Mouse (Mus musculus): ENCODE results near the gene Wwp2.

The Wwp2 gene

DNA sequence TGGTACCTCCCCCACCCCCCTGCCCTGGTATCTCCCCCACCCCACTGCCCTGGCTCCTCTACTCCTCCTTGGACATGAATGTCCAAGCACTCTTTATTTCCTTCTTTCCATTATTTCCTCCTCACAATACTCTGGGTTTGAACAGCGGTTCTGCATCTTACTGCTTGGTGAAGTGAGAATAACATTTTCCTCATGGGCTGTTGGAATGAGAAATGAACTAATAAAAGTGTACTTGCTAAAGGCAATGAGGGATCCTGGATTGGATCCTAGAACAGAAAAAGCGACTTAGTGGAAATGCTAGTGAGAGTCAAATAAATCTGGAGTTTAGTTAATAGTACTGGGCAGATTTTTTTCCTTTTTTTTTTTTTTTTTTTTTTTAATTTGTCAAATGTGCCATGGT, 77.1 kb downstream of the Wwp2 start:
- no peak for DNase-seq

DNA sequence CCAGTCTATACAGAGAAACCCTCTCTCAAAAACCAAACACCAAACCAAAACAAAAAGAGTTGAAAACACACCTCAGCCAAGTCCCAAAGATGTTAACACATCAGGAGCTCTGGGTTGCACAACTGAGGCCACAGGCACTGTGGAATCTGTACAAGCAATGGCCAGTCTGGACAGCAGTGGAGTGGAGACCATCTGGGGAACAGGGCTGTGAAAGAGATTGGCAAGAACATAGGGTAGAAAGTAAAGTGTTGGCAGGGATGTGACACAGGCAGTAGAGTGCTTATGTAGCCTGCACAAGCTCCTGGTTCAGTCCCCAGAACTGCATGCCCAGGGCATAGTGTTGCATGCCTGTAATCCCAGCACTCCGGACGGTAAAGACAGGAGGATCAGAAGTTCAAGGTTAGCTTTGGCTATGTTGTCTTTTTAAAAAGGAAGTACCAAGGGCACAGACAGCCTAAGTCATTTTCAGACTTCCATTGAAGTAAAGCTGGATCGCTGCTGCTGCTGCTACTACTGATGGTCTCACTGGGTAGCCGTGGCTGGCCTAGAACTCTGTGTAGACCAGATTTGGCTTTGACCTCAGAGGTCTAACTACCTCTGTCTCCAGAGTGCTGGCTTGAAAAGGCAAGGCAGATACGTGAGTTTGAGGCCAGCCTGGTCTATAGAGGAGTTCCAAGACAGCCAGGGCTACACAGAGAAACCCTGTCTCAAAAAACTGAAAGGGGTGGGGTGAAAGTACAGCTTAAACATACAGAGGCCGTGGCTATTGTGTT, 79.0 kb downstream of the Wwp2 start:
- no peak for DNase-seq

DNA sequence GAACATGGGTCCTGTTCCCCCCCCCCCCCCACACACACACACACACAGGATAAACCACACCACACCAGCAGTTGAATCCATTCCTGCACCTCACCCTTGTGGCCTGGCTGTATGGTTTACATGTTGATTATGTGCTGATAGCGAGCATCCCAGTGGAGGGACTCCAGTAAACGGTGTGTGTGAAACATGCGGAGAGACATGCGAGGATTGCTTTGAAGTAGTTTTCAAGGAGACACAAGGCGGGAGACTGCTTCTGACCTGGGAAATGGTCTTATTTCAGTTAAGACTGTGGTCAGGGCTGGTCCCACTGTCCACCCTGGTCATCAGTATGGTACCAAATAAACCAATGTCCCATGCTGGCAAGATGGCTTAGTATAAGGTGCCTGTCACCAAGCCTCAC, 82.6 kb downstream of the Wwp2 start:
- DNase-seq: no peak

DNA sequence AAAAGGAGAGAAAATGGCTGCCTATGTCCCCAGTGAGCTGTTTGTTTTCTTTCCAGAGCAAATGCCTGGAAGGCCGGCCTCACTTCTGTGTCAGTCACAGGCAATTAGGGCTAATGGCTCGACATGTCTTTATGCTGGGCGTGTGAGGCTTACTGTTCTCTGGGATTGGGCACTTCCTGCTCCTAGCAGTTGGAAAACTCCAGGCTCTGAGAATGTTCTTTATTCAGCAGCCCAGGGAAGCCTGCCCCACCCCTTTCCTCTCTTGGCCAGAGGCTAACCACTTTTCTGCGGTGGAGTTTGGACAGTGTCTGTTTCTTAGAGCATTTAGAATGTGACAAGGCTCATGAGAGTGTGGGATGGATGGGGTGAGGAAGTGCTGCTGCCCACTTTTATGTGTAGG, 83.7 kb downstream of the Wwp2 start:
- no peak for DNase-seq

DNA sequence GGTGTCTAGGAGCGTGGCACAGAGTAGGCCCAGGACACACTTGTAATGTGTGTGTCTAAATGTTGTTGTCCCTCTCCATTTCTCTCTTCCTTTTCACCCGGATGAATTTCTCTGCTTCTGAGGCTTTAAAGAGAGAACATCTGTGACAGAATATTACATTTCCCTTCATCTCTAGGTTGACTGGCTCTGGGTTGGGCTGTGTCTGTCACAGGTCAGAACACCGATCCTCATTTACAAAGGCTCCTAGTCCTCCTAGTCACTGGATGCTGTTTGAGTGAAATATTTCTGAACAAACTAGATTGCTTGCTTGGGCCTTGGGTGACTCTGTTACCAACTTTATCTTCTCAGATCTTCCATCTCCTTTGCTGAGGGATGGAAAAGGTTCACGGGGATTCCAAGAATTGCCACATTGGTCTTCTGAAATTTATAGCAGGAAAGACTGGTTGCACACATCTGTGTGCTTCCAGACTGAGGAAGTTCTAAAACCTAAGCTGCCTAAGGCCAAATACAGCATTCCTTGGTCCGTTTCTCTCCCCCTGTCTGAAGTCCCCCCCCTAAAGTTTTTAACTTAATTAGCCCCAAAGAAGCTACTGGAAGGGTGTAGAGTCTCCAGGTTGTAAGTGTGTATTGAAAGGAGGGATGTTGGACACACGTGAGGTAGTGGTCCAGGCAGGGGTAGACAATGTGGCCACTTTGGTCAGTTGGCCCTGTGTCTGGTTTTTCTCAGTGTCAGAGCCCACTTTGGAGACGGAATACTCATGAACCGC, 85.8 kb downstream of the Wwp2 start:
- no peak for DNase-seq

DNA sequence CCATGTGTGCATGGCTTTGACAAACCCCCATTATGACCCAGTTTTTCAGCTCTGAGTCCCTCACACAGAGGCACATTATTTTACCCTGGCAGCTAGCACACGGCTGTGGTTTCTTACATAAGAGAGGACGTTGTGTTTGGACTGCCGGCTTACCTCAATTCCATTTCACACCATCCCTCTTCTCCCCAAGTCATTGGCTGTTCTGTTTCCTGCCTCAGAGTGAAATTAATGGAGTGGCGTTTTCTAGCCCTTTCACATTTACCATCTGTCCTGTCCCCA, 86.3 kb downstream of the Wwp2 start:
- no peak for DNase-seq

DNA sequence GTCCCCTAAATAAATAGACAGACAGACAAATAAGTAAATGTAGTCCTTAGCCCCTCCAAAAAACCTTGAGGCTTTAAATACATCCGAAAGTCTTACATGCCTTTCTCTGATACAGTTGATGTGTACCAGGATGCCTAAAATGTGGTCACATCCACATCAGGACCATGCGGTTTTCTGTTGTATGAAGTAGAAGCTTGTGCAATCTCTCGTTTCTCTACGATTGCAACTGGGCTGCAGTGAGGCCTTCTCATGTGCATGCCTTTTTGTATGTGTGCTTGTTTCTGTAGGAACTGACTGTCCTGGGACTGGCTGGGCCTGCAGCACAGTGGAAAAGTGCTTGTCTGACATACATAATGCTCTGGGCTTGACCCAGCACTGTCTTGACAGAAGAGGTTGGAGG, 88.4 kb downstream of the Wwp2 start:
- DNase-seq: no peak

DNA sequence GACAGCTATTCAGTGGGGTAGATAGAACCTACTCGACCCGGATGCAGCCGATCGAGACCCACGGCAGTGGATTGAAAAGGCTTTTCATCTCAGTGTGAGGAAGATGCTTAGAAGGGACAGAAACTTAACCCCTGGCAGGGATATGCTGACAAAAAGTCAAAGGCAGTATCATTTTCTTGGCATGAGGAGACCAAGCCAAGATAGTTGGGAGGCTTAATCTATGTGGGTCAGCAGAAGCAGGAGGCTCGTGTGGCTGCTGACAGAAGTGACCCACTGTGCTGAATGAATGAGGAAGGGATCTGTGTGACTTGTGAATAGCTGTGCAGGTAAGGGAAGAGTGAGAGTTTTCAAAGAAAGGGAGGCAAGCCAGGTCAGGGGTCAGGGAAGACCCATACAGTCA, 92.6 kb downstream of the Wwp2 start:
- DNase-seq: no peak

DNA sequence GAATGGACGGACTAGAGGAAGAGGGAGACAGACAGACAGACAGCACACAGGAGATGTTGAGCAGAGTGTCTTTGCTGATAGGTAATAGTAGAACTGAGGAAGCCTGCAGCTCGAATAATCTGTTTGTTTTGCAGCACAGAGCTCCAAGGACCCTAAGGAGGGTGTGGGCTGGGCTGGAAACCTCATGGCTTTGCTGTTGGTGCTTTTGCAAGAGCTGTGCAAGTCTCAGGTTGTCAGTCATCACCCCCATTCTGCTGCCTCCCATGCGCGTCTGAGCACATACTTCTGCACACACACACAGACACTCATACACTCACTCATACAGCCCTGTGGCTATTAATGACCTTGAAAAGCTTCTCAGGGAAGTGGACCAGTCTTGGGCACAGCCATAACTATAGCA, 101.3 kb downstream of the Wwp2 start:
- DNase-seq: no peak

DNA sequence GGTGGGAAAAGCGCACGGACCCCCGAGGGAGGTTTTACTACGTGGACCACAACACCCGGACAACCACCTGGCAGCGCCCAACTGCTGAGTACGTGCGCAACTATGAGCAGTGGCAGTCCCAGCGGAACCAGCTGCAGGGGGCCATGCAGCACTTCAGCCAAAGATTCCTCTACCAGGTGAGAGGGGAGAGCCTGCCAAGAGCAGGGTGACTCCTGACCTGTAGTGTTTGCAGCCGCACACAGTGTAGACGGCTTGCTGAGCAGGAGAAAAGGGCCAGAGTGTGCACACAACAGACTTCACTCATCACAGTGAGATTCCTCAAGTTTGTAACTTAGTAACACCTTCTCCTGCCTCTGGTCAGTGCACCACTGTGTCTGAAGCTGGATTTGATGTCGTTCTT, 104.5 kb downstream of the Wwp2 start:
- no peak for DNase-seq

DNA sequence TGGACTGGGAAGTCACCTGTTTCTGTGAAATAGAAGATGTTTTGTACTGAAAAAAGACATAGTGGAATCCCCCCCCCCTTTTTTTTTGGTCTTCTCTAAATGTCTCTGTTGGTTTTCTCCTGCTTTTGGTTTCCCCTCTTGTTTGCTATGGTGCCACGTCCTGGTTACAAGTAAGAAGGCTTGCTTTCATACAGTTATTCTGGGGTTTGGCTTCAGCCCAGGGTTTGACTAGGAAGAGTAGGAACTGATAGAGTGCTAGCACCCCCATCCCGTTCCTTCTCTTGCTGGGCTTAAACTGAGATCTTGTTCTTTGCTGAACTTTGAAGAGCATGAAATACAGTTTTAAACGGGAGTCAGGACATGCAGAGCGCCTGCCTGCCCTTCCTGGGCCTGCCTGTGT, 105.2 kb downstream of the Wwp2 start:
- no peak for DNase-seq

DNA sequence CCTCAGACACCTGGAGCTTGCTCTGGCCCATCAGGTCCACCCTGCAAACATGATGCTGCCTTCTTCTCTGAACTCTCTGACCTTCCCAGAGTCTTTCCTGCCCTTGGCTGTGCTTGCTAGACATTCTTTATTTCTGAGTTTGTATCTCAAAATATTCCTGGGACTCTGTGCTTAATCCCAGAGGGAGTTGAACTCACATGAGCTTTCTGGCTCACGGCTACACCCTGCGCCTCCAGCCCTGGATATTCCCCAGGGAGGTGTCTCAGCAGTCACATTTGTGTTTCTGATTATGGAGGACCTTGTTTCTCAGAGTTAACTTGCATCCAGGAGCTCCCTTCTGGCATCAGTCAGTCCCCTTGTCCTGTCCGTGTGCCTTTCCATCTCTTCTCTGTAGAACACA, 106.0 kb downstream of the Wwp2 start:
- DNase-seq: no peak

DNA sequence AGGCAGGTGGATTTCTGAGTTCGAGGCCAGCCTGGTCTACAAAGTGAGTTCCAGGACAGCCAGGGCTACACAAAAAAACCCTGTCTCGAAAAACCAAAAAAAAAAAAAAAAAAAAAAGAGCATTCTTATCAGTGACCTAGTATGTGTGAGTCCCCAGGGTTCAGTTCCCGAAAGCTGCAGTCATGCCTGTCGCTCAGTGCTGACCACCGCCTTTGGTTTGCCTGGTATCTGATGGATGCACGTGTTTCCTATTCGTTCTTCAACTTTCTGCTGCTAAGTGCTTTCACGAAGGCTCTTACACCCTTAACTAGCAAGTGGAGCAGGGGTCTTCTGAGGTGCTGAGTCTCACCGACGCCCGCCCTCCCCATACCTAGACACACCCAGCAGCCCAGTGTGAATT, 107.5 kb downstream of the Wwp2 start:
- DNase-seq: no peak

DNA sequence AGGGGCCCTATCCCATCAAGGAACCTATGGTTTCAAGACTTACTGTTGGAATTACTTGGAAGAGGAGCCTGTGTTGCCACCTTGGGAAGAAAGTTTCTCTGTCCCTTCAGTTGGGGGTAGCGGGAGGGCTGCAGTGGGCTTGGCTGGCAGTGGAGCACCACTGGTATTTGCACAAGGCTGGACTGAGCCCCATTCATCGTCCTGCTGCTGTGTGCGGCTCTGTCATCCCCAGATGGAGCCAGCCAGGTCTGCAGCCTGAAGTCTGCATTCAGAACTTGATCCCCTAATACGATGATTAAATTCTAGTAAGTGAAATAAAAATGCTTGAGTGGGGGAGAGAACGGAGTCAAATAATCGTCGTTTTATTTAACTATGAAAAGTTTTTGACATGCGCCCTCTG, 108.0 kb downstream of the Wwp2 start:
- DNase-seq: no peak

DNA sequence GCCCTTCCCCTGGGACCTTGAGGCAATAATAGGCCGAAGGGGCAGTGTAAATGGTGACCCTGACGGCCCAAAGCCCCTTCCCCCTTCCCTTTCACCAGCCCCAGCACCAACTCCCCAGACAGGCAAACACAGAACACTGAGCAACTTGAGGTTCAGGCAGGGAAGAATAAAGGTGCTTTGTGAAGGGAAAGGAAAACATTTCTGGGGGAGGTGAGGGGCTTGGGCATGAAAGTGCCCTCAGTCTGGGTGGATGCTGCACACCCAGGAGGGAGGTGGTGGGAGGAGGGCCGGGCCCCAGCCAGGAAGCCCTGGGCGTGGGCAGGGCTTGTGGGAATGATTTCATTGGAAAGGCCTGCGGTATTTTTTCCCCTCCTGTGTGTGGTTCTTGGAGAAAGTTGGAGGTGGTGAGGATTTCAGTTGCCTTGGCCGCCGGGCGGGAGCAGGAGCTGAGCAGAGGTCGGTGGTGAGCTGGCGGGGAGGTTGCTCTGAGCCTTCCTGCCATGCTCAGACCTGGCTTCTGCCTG, 108.5 kb downstream of the Wwp2 start:
- DNase-seq: no peak

DNA sequence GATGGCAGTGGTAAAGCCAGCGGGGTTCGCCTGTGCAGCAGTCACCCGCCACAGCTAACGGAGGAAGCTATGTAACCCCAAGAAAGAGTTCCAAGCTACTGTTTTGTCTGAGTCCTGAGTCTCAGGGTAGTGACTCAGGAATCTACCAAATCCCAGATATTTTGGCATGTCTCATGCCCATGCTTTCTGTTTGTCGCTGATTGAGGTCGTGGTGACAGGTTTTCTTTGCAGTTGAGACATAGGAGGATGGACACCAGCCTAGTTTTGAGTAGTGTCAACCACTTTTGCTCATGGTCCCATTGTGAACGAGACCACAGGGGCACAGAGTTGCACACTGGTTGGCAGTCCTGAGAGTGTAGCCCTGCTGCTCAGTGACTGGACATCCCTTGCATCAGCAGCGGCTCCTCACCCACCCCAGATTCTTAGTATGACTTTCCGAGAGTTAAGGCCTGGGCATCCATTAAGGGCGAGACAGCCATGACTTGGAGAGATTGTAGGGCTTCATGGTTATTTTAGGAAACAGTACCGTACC, 109.5 kb downstream of the Wwp2 start:
- DNase-seq: no peak

DNA sequence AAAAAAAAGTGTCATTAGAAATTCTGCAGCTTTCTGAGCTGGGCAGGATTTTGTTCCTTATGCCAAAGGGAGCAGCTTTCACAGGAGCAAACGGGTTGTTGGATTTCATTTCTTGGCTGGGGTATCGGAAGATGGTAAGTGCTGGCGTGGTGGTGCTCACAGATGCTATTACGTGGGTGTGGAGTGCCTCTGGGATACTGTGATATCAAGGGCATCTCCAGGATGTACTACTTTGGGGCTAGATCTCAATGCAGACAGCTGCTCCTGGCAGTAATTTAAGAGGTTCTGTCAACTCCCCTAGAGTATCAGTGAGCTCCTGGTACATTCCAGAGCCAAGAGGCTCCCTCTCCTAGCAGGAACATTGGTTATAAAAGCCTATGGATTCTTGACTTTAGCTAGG, 110.0 kb downstream of the Wwp2 start:
- no peak for DNase-seq

DNA sequence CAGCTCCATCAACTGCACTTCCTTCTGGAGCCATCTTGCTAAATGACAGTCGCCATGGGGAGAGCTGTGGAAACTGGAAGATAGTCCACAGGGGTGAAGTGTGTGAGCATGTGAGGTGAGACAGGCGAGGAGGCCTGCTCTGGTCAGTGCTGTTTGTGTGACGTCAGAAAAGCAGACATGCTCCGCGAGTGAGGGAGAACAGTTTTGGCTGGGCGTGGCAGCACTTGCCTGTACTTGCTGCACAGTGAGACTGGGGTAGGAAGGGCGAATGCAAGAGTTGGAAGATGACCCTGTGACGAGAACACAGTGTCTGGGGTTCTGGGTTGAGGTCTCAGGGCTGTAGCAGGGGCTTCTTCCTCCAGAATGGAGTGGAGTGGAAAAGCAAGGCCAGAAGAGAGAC, 110.7 kb downstream of the Wwp2 start:
- no peak for DNase-seq

DNA sequence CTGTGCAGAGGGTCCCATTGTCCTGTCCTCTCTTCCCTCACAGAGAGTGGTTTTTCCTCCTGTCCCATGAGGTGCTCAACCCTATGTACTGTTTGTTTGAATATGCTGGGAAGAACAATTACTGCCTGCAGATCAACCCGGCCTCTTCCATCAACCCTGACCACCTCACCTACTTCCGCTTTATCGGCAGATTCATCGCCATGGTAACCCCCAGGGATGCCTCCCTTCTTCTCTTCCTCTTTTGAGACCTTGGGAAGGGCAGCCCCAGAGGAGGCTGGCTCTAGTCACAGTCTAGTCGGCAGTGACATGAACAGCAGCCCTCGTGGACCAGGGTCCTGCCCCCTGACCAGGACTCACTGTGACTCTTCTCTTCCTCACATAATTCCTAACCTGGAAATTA, 116.1 kb downstream of the Wwp2 start:
- DNase-seq: no peak

DNA sequence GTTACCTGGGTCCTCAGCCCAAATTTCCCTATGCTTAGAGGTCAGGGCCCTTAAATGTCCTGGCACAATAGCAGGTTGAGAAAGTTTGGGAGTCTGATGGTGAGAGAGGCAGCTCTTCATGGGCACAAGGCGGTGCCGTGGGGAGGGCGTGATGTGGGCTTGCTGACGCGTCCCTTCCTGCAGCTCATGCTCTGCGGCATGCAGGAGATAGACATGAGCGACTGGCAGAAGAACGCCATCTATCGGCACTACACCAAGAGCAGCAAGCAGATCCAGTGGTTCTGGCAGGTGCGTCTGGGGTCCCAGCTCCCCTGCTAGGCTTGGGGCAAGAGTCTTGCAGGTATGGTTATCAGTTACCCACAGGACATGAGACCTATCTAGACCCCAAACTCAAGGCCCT, 119.1 kb downstream of the Wwp2 start:
- no peak for DNase-seq

DNA sequence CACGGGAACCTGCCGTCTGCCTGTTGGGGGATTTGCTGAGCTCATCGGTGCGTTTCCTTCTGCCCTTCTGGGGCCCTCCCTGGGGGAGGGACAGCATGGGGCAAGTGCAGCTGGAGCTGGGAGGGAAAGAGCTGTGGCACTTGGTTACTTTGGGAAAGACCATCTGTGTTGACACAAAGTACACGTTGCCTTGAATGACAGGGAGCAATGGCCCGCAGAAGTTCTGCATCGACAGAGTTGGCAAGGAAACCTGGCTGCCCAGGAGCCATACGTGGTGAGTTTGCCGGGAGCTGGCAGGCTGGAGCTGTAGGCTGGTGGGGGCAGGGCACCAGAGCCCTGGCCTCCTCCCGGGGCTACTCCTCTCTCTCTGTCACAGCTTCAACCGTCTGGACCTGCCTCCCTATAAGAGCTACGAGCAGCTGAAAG, 120.4 kb downstream of the Wwp2 start:
- DNase-seq: no peak

DNA sequence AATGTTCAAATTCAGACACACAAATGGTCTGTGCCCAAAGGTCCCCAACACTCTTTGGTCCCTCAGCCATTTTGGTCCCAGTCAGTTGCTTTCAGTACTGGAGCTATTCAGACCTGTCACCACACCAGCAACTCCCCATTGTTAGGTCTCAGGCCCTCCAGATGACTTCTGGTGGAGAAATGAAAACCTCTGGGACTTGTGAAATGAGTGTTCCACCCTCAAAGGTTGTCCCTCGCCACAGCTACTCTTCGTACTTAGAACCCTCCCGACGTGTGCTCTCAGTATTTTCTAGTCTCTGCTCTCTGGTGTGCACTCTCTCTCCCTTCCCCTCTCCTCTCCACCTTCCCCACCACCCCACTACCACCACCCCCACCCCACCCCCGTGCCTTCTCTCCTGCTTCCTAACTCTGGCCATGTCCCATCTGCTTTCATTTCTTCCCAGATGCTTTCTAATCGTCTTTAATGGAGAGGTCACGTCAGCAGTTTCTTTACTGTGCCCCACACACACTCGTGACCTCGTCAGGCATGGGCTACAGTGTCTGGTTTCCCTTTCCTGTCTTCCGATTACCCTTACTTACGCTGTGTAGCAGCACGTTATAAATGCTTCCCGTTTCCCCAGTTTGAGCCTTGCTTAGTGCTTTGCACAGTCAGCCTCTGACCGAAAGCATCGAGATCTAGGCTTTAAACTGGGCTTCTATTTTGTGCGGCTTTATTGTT, 124.8 kb downstream of the Wwp2 start:
- peak; percentile 23 for DNase-seq

DNA sequence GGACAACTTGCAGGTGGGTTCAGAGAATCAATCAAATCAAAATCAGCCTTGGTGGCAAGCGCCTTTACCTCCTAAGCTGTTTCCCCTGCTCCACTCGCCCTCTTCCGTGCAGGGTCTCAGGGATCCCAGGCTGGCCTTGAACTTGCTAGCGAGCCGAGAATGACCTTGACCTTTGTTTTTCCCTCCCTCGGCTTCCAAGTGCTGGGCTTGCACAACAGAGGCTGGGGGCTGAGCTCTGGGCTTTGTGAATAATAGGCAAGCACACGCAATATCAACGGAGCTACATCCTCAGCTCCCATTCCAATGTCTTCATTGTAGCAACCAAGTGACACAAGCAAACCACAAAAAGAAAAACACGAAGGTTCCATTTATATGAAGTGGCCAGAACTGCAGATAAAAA, 126.0 kb downstream of the Wwp2 start:
- no peak for DNase-seq

DNA sequence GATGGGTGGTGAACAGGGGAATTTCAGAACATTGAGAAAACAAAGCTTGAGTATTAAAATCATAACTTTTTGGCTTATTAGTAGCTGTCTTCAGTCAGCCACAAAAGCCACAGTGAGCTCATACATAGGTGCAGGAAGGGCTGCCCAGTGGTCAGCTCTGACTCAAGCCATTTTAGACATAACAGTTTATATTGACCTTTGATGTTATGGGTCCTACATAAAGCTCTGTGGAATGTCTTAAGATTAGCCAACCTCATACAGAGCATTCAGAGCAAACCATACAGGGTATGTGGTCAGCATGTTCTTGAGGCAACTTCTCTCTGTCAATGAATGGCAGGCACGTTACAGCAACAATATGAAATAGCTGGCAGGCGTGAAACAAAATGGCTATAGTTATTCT, 134.9 kb downstream of the Wwp2 start:
- no peak for DNase-seq

Data from thymus, postnatal 14 days (tissue).